Mouse (Mus musculus) forebrain, embryonic 13.5 days (tissue): Measurements from ENCODE around the gene Atxn2. TPM values are rescaled to one million over a fixed set of nuclear protein-coding genes. Genes with fewer than 3 reads are reported as not detected.

ENCODE experiments used
- ATAC-seq: fragments of 200-750 bp; cut with Nextera tagmentation; 2 replicates; pipeline ENCODE4 v1.8.0; 2017
- H3K27ac ChIP-seq: fragments of 300-500 bp; sonication (generic); 2 replicates; pipeline ENCODE4 v1.5.1; 2015; ENCODE audit warnings: inconsistent platforms, mild to moderate bottlenecking, moderate library complexity
- H3K27me3 ChIP-seq: fragments of 300-500 bp; sonication (generic); 2 replicates; pipeline ENCODE4 v1.6.1; 2015; ENCODE audit warnings: mild to moderate bottlenecking, inconsistent platforms
- H3K36me3 ChIP-seq: fragments of 300-500 bp; sonication (generic); 2 replicates; pipeline ENCODE4 v1.6.1; 2015; ENCODE audit warnings: mild to moderate bottlenecking, inconsistent platforms; ENCODE audit not compliant: poor library complexity, severe bottlenecking
- H3K4me1 ChIP-seq: fragments of 300-500 bp; sonication (generic); 2 replicates; pipeline ENCODE4 v1.6.1; 2015; ENCODE audit warnings: inconsistent platforms
- H3K4me2 ChIP-seq: fragments of 300-500 bp; sonication (generic); 2 replicates; pipeline ENCODE4 v1.6.1; 2015; ENCODE audit warnings: inconsistent platforms, mild to moderate bottlenecking, moderate library complexity
- H3K4me3 ChIP-seq: fragments of 300-500 bp; sonication (generic); 2 replicates; pipeline ENCODE4 v1.5.1; 2015; ENCODE audit warnings: mild to moderate bottlenecking, inconsistent platforms
- H3K9ac ChIP-seq: fragments of 300-500 bp; sonication (generic); 2 replicates; pipeline ENCODE4 v1.6.1; 2015; ENCODE audit warnings: mild to moderate bottlenecking, inconsistent platforms
- H3K9me3 ChIP-seq: fragments of 300-500 bp; sonication (generic); replicated peaks from 2 replicates; pipeline ENCODE4 v1.6.1; 2016; ENCODE audit warnings: inconsistent platforms
- WGBS: fragments of 180-500 bp; shearing (Covaris S2); methylation state at CpG from one replicate; pipeline ENCODE4 v1.1.7; 2015; 5-methylcytosine and 5-hydroxymethylcytosine counted together
- polyA plus RNA-seq: library from polyadenylated mRNA; unstranded; fragments of >200 nt; fragmentation: Nextera tagmentation; extraction: Ambion mirVana; gene quantifications from 2 replicates; pipeline ENCODE4 v1.2.1, GENCODE M21; 2015

Gene Atxn2
- polyA plus RNA-seq, result 57.2 and 60.8 TPM in 2 replicates

DNA sequence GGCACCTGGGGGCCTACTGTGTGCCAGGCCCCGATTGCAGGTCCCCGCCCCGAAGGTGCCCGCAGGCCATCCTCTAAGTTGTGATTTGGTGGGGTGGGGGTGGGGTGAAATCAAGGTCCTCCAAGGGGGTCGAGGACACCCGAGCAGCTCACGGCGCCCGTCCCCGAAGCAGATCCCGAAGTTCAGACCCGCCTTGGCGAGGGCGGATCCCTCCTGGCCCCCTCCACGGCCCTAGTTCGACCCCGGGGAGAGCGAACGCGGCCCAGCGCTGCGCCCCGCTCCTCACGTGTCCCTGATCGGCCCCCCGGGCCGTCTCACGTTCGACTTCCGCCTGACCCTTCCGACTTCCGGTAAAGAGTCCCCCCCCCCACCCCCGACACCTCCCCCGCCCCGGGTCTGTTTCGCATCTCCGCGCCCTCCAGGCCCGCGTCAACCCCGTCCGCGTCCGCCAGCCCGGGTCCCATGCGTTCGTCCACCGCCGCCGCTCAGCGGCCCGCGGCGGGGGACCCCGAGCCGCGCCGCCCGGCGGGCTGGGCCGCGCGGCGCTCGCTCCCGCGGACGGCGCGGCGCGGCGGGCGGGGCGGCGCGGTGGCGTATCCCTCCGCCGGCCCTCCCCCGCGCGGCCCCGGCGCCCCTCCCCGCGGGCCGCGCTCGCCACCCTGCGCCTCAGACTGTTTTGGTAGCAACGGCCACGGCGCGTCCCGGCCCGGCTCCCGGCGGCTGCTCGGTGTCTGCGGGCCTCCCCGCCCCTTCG, at the start of gene Atxn2:
TSS of gene Atxn2 (plus strand) at position 164 of the 754 bp plus-strand sequence.
- under 1% methylated on average over 34 of the region's 103 CpGs for WGBS

DNA sequence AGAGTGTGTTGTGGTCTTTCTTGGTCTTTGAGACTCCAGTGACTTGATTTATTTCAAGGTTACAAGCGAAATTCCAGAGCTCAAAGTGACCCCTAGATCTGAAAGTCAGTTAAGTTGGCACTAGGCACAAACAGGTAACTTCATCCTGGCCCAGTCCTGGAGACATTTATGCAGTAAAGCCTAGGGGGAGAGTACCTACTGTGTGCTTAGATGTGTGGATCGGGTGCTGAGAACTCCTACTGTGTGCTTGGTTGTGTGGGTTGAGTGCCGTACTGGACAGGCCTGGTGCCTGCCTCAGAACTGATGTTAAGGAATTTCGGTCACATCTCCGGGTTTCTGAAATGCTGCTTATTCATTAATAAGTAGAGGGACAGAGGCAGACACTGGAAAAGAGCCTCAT, 49.6 kb upstream of the Atxn2 start:
- no peak overlapping the region for H3K27ac ChIP-seq
- WGBS, result 87% methylated on average over 5 of the region's 5 CpGs
- H3K4me1 ChIP-seq, result peaks cover 25% of the 10 kb centered on the region
- peak overlapping the region; percentile 97 for H3K4me3 ChIP-seq
- H3K9ac ChIP-seq, result peak overlapping the region; percentile 96
- ATAC-seq, result no peak
- H3K36me3 ChIP-seq, result peaks cover 36% of the 10 kb centered on the region
- no peaks in the 10 kb centered on the region for H3K27me3 ChIP-seq
- peak overlapping the region; percentile 89 for H3K4me2 ChIP-seq
- no peaks in the 10 kb centered on the region for H3K9me3 ChIP-seq

More for the DNA sequence above, at the start of gene Atxn2:
- no peaks in the 10 kb centered on the region for H3K27me3 ChIP-seq
- no peaks in the 10 kb centered on the region for H3K9me3 ChIP-seq
- H3K27ac ChIP-seq, result peak within 1 kb of the TSS; percentile 97
- peak; percentile 86 for ATAC-seq
- no peaks in the 10 kb centered on the region for H3K36me3 ChIP-seq
- H3K4me3 ChIP-seq, result peak within 1 kb of the TSS; percentile 97
- H3K4me2 ChIP-seq, result peak within 1 kb of the TSS; percentile 90
- peak within 1 kb of the TSS; percentile 98 for H3K9ac ChIP-seq
- H3K4me1 ChIP-seq, result peaks cover 31% of the 10 kb centered on the region

DNA sequence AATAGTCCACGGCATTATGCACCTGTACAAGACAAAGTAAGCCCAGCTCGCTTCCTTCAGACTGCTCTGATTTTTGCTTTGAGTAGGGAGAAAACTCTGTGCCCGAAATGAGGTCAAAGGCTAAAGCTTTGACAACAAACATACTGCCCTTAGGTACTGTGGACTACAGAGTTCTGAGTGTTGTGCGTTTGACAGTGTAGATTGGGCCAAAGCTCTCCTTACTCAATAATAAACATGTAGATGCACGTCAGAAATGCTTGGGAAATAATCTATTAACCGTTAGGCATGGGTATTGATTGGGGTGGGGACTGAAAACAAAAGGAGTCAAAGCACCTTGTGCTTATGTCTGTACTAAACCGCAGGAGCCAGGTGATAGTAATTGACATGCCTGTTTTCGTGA, 47.7 kb upstream of the Atxn2 start:
- 90% methylated on average over 8 of the region's 8 CpGs for WGBS

DNA sequence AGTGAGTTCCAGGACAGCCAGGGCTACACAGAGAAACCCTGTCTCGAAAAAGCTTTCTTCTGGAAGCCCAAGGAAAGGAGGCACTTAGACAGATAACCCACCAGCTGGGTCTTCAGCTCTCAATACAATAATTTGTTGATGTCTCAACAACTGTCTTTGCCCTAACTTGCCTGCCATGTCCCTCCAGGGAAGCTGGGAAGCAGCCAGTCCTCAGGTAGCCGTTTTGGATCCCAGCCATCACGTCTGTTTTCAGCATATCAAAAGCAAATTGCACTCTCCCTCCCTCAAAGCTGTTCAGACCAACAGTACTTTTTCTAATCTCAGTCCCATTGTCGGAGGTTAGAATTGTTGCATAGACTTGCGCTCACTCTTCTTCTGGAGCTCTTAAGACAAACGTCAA, 47.1 kb upstream of the Atxn2 start:
- Histone ChIP-seq H3K9me3 (no peaks in the 10 kb centered on the region), H3K4me3 (no peak overlapping the region), H3K4me2 (no peak overlapping the region), H3K9ac (no peak overlapping the region), H3K27ac (no peak overlapping the region), H3K36me3 (peaks cover 56% of the 10 kb centered on the region), H3K27me3 (no peaks in the 10 kb centered on the region), H3K4me1 (peaks cover 25% of the 10 kb centered on the region)
- no peak for ATAC-seq
- 91% methylated on average over 6 of the region's 6 CpGs for WGBS

More for the DNA sequence above, 47.7 kb upstream of the Atxn2 start:
- no peak overlapping the region for H3K9ac ChIP-seq
- no peak overlapping the region for H3K27ac ChIP-seq
- peaks cover 50% of the 10 kb centered on the region for H3K36me3 ChIP-seq
- no peak overlapping the region for H3K4me3 ChIP-seq
- no peaks in the 10 kb centered on the region for H3K9me3 ChIP-seq
- H3K4me2 ChIP-seq, result no peak overlapping the region
- ATAC-seq, result no peak
- no peaks in the 10 kb centered on the region for H3K27me3 ChIP-seq
- H3K4me1 ChIP-seq, result peaks cover 25% of the 10 kb centered on the region

DNA sequence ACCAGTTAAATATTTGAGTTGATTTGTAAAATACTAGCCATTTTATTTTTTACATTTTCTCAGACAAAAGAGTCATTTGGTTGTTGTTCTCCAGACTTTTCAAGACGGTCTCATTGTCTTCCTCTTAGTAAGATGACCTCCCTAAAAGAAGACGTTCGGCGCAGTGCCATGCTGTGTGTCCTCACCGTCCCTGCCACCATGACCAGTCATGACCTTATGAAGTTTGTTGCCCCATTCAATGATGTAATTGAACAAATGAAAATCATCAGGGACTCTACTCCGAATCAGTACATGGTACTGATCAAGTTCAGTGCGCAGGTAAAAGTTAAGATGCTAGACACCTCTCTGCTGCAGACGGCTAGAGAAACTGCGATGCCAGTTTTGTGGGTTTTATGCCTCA, 46.2 kb upstream of the Atxn2 start:
- Histone ChIP-seq H3K27ac (no peak overlapping the region), H3K4me1 (peaks cover 19% of the 10 kb centered on the region), H3K9me3 (no peaks in the 10 kb centered on the region), H3K4me2 (no peak overlapping the region), H3K4me3 (no peak overlapping the region), H3K9ac (no peak overlapping the region), H3K36me3 (peaks cover 62% of the 10 kb centered on the region), H3K27me3 (no peaks in the 10 kb centered on the region)
- no peak for ATAC-seq
- WGBS, result 97% methylated on average over 9 of the region's 9 CpGs

DNA sequence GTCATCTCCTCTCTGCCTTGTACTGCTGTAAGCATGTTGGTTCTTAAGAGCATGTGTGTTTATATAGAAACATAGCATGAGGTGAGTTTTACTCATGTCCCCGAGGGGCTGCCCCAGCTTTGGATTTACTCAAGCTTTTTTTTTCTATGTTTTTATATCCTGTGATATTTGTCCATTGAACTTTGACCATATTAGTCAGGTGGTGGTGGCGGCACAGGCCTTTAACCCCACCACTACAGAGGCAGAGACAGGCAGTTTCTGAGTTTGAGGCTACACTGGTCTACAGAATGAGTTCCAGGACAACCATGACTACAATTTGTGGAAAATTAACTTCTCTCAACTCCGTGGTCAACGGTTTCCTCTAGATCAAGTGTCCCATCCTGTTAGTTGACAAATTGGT, 44.1 kb upstream of the Atxn2 start:
- H3K36me3 ChIP-seq, result peaks cover 78% of the 10 kb centered on the region
- 93% methylated on average over 4 of the region's 4 CpGs for WGBS

DNA sequence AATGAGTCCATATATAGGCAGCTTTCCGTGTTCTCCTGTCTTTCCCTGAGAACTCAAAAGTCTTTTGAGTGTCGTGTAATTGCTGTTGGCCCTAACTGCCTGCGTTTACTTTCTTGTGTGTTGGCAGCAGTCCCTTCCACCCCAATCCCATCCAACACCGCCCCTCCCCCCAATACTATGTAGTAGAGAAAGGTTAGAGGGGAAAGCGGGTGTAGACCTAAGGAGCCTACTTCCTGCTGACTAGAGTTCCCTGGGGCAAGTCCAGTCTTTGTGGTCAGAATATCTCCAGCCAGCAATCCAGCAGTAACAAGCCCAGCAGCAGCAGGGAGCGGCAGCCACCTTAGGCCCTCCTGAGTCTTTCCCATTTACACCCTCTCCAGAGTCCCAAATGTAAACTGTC, 42.7 kb upstream of the Atxn2 start:
- ATAC-seq, result no peak
- Histone ChIP-seq H3K9me3 (no peaks in the 10 kb centered on the region), H3K4me1 (no peaks in the 10 kb centered on the region), H3K27ac (no peak overlapping the region), H3K27me3 (no peaks in the 10 kb centered on the region), H3K9ac (no peak overlapping the region), H3K4me2 (no peak overlapping the region), H3K36me3 (peaks cover 81% of the 10 kb centered on the region), H3K4me3 (no peak overlapping the region)
- 75% methylated on average over 6 of the region's 6 CpGs for WGBS

More for the DNA sequence above, 44.1 kb upstream of the Atxn2 start:
- H3K27ac ChIP-seq, result no peak overlapping the region
- H3K4me2 ChIP-seq, result no peak overlapping the region
- H3K27me3 ChIP-seq, result no peaks in the 10 kb centered on the region
- H3K4me1 ChIP-seq, result peaks cover 4% of the 10 kb centered on the region
- no peak overlapping the region for H3K4me3 ChIP-seq
- H3K9me3 ChIP-seq, result no peaks in the 10 kb centered on the region
- H3K9ac ChIP-seq, result no peak overlapping the region
- ATAC-seq, result no peak

DNA sequence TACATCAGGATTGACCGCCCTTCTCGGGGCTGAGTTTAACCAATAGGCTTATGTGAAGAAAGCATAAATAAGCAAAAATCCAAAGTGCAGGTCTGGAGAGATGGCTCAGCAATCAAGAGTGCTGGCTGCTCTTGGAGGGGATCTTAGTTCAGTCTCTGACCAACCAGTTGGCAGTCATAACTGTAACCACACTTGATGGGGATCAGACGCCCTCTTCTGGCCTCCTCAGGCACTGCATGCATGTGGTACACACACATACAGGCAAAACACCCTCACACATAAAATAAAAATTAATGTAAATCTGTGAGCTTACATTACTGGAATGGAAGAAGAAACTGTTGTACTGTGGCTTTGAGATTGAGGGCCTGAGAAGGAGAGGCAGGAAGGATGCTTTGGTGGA, 40.7 kb upstream of the Atxn2 start:
- no peak overlapping the region for H3K4me2 ChIP-seq
- H3K36me3 ChIP-seq, result peaks cover 81% of the 10 kb centered on the region
- no peaks in the 10 kb centered on the region for H3K4me1 ChIP-seq
- H3K9ac ChIP-seq, result no peak overlapping the region
- no peak overlapping the region for H3K27ac ChIP-seq
- ATAC-seq, result no peak
- no peaks in the 10 kb centered on the region for H3K27me3 ChIP-seq
- WGBS, result 83% methylated on average over 3 of the region's 3 CpGs
- no peaks in the 10 kb centered on the region for H3K9me3 ChIP-seq
- H3K4me3 ChIP-seq, result no peak overlapping the region

DNA sequence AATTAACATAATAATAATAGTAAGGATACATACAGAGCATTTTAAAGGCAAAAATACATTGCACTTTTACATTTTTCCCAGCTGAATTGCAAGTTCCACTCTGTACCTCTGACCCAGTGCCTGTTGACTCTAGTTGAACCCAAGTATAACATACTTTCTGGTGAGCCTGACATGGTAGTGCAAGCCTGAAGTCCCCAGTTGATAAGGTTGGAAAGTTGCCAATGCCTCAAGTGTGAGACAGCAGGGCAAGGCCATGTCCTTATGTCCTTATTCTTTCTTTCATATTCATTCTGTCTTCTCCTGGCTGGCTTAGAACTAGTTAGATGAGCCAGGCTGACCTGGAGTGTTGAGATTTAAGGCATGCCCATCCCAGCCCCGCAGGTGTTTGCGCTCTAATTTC, 28.9 kb upstream of the Atxn2 start:
- 97% methylated on average over 2 of the region's 2 CpGs for WGBS
- H3K9me3 ChIP-seq, result no peaks in the 10 kb centered on the region
- ATAC-seq, result no peak
- H3K4me2 ChIP-seq, result no peak overlapping the region
- no peaks in the 10 kb centered on the region for H3K27me3 ChIP-seq
- peaks cover 98% of the 10 kb centered on the region for H3K36me3 ChIP-seq
- no peak overlapping the region for H3K27ac ChIP-seq
- no peak overlapping the region for H3K9ac ChIP-seq
- no peaks in the 10 kb centered on the region for H3K4me1 ChIP-seq
- H3K4me3 ChIP-seq, result no peak overlapping the region

DNA sequence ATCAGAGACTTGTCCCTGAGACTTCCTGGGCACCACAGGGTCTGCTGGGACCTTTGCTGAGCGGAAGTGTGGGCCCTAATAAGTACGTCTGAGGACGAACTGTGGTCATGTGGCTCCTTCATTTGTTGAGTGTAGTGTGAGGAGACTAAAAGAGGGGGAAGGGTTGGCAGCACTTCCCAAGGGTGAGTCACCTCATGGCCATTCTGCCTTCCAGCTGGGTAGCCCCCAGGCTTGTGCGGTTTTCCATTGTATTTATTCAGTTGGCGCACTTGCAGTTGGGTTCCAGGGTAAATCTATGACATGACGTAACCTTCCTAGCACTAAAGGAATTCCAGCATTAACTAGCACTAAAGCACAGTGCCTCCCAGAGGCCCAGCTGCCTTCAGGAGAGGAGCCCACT, 25.6 kb upstream of the Atxn2 start:
- H3K27ac ChIP-seq, result no peak overlapping the region
- no peaks in the 10 kb centered on the region for H3K27me3 ChIP-seq
- no peaks in the 10 kb centered on the region for H3K4me1 ChIP-seq
- H3K36me3 ChIP-seq, result peaks cover 73% of the 10 kb centered on the region
- H3K9me3 ChIP-seq, result no peaks in the 10 kb centered on the region
- WGBS, result 82% methylated on average over 6 of the region's 6 CpGs
- no peak overlapping the region for H3K4me3 ChIP-seq
- no peak overlapping the region for H3K9ac ChIP-seq
- no peak for ATAC-seq
- no peak overlapping the region for H3K4me2 ChIP-seq

DNA sequence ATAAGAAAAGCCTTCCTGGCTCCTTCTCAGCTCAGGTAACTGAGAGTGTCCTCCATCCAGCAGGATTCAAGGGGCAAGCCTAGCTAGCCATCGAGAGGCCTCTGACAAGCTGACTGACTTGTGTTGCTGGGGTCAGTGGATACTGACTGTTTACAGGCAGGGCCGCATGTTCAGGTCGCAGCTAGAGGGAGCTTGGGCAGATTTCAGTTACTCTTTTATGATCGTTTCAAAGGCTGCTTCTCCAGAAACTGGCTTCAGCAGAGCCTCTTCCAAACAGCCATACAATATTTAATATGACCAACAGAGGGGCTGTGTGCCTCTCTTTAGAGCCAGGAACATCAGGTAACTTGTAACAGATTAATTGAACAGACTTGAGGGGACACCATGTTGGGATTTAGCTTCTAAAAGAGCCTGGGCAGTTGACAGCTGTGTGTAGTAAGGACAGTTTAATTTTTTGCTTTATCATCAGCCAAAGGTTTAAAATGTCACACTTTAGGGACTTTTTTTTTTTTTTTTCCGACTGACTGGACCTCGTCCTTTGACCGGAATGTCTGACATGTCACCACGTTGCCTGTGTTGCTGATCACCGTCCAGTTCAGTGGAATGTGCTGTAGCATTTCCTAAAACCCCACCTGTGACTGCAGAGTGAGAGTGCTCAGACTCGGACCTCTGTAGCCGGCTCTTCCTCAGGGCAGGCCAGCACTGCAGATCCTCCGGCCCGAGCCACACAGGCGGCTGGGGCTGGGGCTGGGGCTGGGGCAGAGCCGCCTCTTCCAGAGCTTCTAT, 24.8 kb upstream of the Atxn2 start:
- peaks cover 65% of the 10 kb centered on the region for H3K36me3 ChIP-seq
- WGBS, result 83% methylated on average over 15 of the region's 15 CpGs
- H3K4me1 ChIP-seq, result no peaks in the 10 kb centered on the region
- ATAC-seq, result no peak
- no peak overlapping the region for H3K9ac ChIP-seq
- no peak overlapping the region for H3K4me2 ChIP-seq
- no peaks in the 10 kb centered on the region for H3K9me3 ChIP-seq
- no peaks in the 10 kb centered on the region for H3K27me3 ChIP-seq
- no peak overlapping the region for H3K4me3 ChIP-seq
- H3K27ac ChIP-seq, result no peak overlapping the region

DNA sequence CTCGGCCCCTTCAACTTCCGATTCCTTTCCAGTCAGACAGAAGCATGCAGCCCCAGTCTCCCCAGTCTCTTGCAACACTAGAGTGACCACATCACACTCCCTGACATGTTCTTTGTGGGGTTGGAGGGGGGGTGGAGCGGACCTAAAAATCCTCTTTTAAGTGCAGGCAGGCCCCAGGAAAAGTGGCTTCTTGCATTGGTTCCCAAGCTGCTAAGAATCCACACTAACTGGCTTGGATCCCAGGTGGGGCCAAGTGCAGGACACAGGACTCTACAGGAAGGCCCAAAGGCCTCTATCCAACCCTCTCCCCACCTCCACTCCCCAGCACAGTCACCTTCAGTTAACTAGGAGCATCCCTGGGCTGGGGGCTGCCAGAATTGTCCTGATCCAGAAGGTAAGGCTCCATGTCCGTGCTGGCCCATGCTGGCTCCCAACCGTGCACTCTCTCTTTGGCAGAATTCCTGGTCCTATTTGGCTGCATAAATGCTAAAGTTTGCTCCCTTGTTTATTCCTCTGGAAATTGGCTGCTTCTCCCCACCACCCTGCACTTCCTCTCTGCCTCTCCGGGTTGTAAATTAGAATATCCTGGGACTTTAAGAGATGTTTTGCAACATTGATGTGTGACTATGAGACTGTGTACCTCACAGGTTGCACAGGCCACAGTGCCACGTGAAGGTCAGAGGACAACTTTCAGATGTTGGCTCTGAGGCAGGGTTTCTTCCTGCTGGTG, 20.5 kb upstream of the Atxn2 start:
- ATAC-seq, result no peak

More for the DNA sequence above, 20.5 kb upstream of the Atxn2 start:
- 81% methylated on average over 7 of the region's 7 CpGs for WGBS
- Histone ChIP-seq H3K9ac (no peak overlapping the region), H3K4me1 (no peaks in the 10 kb centered on the region), H3K4me2 (no peak overlapping the region), H3K9me3 (no peaks in the 10 kb centered on the region), H3K27ac (no peak overlapping the region), H3K36me3 (peaks cover 24% of the 10 kb centered on the region), H3K27me3 (no peaks in the 10 kb centered on the region), H3K4me3 (no peak overlapping the region)
